Mouse (Mus musculus) CH12.LX (cell line): ENCODE results near the gene Ccdc162.

Experiments used
- CHD1 ChIP-seq: IDR thresholded peaks from 2 replicates; pipeline ENCODE4 v1.6.1; 2012; ENCODE audit warnings: low read depth, low read length, improper control_type of control experiment, inconsistent platforms
- CTCF ChIP-seq, 2 experiments: IDR thresholded peaks in 1 of 2; conservative IDR thresholded peaks in 1 of 2; 2 replicates each; pipeline ENCODE4 v1.5.1; 2011 to 2012; ENCODE audit warnings: low read depth in 2 of 2, low read length in 2 of 2, improper control_type of control experiment in 1 of 2, inconsistent platforms in 1 of 2, mild to moderate bottlenecking in 1 of 2, moderate library complexity in 1 of 2
- EP300 ChIP-seq: IDR thresholded peaks from 2 replicates; pipeline ENCODE4 v1.6.1; 2011; ENCODE audit warnings: low read length, improper control_type of control experiment
- IRF4 ChIP-seq: IDR thresholded peaks from 2 replicates; pipeline ENCODE4 v1.6.1; 2014; ENCODE audit warnings: low read depth, mild to moderate bottlenecking, inconsistent platforms, low read length, improper control_type of control experiment
- KAT2A ChIP-seq: IDR thresholded peaks from 2 replicates; pipeline ENCODE4 v1.6.1; 2012; ENCODE audit warnings: low read length, improper control_type of control experiment, inconsistent platforms; ENCODE audit not compliant: insufficient replicate concordance
- MAFK ChIP-seq: IDR thresholded peaks from 2 replicates; pipeline ENCODE4 v1.6.1; 2011; ENCODE audit warnings: low read length, improper control_type of control experiment; ENCODE audit not compliant: insufficient replicate concordance
- MXI1 ChIP-seq: IDR thresholded peaks from 2 replicates; pipeline ENCODE4 v1.6.1; 2011; ENCODE audit warnings: mild to moderate bottlenecking, low read depth, low read length, improper control_type of control experiment
- POLR2A ChIP-seq: IDR thresholded peaks from 2 replicates; pipeline ENCODE4 v1.6.1; 2011; ENCODE audit warnings: low read depth, mild to moderate bottlenecking, improper control_type of control experiment, low read length
- USF2 ChIP-seq: conservative IDR thresholded peaks from 2 replicates; pipeline ENCODE4 v1.6.1; 2011; ENCODE audit warnings: low read depth, low read length, improper control_type of control experiment
- ZC3H11A ChIP-seq: IDR thresholded peaks from 2 replicates; pipeline ENCODE4 v1.6.1; 2012; ENCODE audit warnings: low read depth, mild to moderate bottlenecking, inconsistent platforms, low read length, improper control_type of control experiment
- ZNF384 ChIP-seq: IDR thresholded peaks from 2 replicates; pipeline ENCODE4 v1.6.1; 2012; ENCODE audit warnings: low read depth, low read length, improper control_type of control experiment, inconsistent platforms

- TF ChIP-seq POLR2A: peak; percentile 42; the same call in 1 of the 2 replicates
- TF ChIP-seq CTCF (conservative IDR thresholded peaks at IDR 0.05 in 1 of 2, IDR thresholded peaks at IDR 0.05 in 1 of 2; ENCODE audit: low read depth in 2 of 2, low read length in 2 of 2): no peak
- no peak for TF ChIP-seq ZNF384
- TF ChIP-seq USF2: no peak
- no peak for TF ChIP-seq ZC3H11A
- TF ChIP-seq KAT2A: no peak
- TF ChIP-seq EP300: no peak
- TF ChIP-seq CHD1: no peak
- TF ChIP-seq MAFK: no peak
- TF ChIP-seq IRF4: no peak
- no peak; the same call in 1 of the 2 replicates for TF ChIP-seq MXI1
Observed at GRCm38 (mm10) chr10:41544481-41545190, 171.8 kb downstream of the Ccdc162 start.
